Mouse (Mus musculus) heart, postnatal 4 days (tissue): ENCODE data around the gene Cmbl. TPM values are rescaled to one million over a fixed set of nuclear protein-coding genes. Genes with fewer than 3 reads are reported as not detected.
"Not testable (repeated sequence)": the region's sequence is repeated elsewhere in the genome, so short reads cannot be mapped to it uniquely, and the experiment has no call there.

Experiments
- DNase-seq: peaks from one replicate; pipeline ENCODE4 v3.0.0; 2021
- total RNA-seq, 2 experiments: library from RNA; stranded (reverse); gene quantifications; 2 replicates each; pipeline ENCODE4 v1.2.3; 2021

The Cmbl gene
- total RNA-seq, 2 experiments from 2014 or later, result 13.9 to 14.6 TPM

GRCm38 (mm10) chr15:31542013-31542958, 22.9 kb upstream of the Cmbl start:
- no peak for DNase-seq

DNA sequence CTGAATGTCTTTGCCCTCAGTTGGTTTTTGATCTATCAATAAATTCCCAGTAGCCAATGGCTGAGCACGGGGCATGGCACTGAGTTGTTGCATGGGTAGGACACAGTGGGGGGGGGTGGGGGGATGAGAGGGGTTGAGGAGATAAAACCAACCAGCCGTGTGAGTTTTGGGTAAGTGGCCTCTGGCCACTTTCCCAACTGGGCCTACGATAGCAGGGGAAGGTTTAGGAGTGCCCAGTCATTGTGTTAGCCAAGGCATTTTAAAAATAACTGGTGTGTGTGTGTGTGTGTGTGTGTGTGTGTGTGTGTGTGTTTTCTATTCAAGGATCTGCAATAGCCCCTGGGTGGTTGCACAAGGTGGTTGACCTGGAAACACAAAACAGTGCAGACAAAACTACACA, 21.9 kb upstream of the Cmbl start:
- peak; percentile 66 for DNase-seq

GRCm38 (mm10) chr15:31545058-31545457, 20.1 kb upstream of the Cmbl start:
- no peak for DNase-seq

GRCm38 (mm10) chr15:31546291-31546690, 18.9 kb upstream of the Cmbl start:
- no peak for DNase-seq

- DNase-seq, result no peak
Observed at GRCm38 (mm10) chr15:31547421-31547820, 17.8 kb upstream of the Cmbl start.

DNA sequence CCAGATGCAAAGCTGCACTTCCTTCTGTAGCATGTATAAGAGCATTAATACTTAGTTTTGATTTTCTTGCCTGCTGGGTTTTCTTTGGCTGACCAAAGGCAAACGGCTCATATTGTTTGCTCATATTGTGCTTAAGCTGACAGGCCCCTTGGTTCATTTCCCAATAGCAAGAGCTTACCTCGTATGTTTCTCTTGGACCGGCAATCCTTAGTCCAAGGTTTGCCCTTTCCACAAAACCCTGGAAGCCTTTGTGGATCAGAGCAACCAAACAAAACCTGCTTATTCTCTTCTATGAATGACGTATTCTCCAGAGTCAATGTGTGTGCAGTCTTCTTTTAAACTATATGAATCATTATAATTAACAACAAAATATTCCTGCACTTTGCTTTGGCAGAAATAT, 14.8 kb upstream of the Cmbl start:
- DNase-seq, result no peak

- DNase-seq, result no peak
Observed at GRCm38 (mm10) chr15:31554855-31555254, 10.3 kb upstream of the Cmbl start.

DNA sequence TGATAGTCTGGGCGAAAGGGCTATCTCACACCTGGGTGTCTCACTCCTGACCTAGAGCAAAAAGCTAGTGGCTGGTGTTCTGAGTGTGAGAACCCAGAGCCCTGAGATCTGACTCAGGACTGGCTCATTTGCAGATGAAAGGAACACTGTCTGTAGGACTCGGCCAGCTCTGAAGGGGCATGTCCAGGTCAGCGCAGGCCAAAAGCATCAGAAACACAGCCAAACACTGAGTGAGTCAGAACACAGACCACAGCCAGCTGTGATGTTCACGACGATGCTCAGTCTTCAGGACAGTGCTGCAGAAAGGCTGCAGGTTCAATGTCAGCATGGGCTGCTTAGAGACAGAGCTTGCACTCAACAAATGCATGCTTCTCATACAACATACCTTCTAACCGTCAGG, 3.8 kb upstream of the Cmbl start:
- no peak for DNase-seq

- no peak for DNase-seq
Observed at GRCm38 (mm10) chr15:31561976-31562375, 3.2 kb upstream of the Cmbl start.

- DNase-seq, result no peak
Observed at GRCm38 (mm10) chr15:31562847-31563246, 2.3 kb upstream of the Cmbl start.

GRCm38 (mm10) chr15:31563577-31564546, 1.3 kb upstream of the Cmbl start:
- no peak for DNase-seq

GRCm38 (mm10) chr15:31565786-31566185, 597 bp downstream of the Cmbl start:
- DNase-seq, result no peak

DNA sequence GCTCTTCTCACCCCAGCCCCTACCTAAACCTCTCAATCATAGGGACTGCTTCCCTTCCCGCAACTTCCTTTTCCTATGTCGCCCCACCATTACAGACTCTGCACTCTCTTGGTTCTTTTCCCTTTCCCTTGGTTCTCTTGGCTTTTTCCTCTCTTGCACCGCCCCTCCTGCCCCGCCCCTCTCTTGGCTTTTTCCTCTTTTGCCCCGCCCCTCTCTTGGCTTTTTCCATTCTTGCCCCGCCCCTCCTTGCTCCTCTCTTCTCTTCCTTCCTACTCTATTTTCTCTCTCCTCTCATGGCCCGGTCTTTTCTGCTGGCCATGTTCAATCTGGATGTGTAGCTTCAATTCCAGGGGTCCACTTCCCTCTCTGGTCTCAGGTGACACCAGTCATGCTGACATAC, 2.2 kb downstream of the Cmbl start:
- no peak for DNase-seq

DNA sequence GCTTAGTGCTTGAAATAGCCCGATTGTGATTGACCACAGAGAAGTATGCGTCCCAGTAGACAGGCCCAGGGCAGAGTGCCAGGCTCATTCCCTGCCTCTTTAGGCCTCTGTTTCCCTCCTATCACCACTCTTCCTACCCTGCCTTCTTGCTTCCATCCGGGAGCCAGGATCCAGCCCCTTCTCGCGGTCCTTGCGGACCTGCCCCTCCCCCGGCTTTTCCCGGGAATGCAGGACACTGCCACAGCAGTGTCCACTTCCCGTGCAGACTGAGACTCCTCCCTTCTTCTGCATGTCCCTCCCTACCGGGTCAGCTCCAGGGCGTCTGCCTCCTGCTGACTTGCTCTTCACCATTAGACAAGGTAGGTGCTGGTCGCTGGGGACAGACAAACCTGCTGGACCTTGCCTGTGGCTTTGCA, 3.4 kb downstream of the Cmbl start:
- DNase-seq, result peak; percentile 75

GRCm38 (mm10) chr15:31569325-31570022, 4.3 kb downstream of the Cmbl start:
- DNase-seq, result no peak

- no peak for DNase-seq
Observed at GRCm38 (mm10) chr15:31570959-31571358, 5.8 kb downstream of the Cmbl start.

DNA sequence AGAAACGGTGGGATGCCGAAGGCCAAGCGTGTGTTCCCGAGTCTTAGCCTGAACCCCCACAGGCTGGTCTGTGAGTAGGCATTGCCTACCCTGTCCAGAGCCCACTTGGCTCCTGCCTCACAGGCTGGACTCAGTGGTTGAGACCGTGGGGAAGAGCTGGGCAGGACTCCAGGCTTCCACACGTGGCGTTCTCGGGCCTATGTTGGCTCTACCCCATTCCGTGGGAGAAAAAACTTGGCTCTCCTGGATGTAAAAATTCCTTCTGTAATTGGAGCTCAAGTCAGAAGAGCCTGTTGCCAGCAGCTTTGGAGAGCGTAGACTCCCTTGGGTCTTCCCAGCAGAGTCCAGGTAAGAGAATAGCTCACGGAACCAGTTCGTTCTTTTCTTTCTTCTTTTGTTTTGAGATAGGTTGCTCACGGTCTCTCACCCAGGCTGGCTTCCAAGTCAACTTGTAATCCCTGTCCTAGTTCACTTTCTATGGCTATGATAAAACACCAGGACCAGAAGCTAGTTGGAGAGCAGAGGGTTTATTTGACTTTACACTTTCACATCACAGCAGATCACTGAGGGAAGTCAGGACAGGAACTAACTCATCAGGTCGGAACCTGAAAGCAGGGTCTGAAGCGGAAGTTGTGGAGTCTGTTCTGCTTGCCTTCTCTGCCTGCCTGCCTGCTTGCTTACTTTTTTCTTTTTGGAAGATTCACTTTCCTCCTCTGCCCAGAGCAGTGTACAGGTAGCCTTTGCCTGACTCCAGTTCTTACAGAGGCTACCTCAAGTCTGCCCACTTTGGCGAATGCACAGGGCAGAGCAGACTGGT, 6.9 kb downstream of the Cmbl start:
- DNase-seq, result peak; percentile 42

- DNase-seq, result no peak
Observed at GRCm38 (mm10) chr15:31573287-31573686, 8.1 kb downstream of the Cmbl start.

DNA sequence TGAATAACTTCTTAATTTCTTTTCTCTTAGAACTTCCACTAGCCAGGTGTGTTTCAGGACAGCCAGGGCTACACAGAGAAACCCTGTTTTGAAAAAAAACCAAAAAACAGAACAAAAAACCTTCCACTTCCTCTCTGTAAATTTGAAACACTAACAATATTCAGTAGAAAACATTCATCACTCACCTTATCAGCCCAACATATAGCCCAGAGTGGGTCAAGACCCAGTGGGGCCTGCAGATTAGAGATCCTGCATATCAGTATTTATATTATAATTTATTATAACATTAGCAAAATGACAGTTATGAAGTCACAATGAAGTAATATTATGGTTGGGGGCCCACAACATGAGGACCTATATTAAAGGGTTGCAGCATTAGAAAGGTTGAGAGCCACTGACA, 8.5 kb downstream of the Cmbl start:
- DNase-seq, result no peak

- no peak for DNase-seq
Observed at GRCm38 (mm10) chr15:31576076-31576475, 10.9 kb downstream of the Cmbl start.

DNA sequence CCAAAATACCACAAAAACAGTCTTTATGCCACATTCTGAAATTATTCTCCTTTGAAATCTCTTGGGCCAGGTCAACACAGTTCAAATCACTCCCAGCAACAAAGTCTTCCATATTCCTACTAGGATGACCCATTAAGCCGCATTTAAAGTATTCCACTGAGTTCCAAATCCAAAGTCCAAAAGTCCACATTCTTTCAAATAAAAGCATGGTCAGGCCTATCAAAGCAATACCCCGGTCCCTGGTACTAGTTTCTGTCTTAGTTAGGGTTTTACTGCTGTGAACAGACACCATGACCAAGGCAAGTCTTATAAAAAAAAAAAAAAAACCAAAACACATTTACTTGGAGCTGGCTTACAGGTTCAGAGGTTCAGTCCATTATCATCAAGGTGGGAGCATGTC, 15.9 kb downstream of the Cmbl start:
- DNase-seq, result not testable (repeated sequence)
